Mouse (Mus musculus) cerebellum, postnatal 25 days (tissue): ENCODE measurements around the gene Rbfox3.

Experiments used
- DNase-seq, 2 experiments: peaks; one replicate each; pipeline ENCODE4 v3.0.0; 2021; ENCODE audit warnings: mixed read lengths in 2 of 2

The Rbfox3 gene

GRCm38 (mm10) chr11:118666172-118666571 lies 245.2 kb downstream of the Rbfox3 start:
- no peak for DNase-seq

GRCm38 (mm10) chr11:118663305-118663704 lies 248.1 kb downstream of the Rbfox3 start:
- peak in 1 of 2 experiments; percentile 73 for DNase-seq

- DNase-seq, result no peak
These were observed 252.1 kb downstream of the Rbfox3 start for GRCm38 (mm10) chr11:118659305-118659704.

- peak; percentile 62 to 72 for DNase-seq
These were observed 255.6 kb downstream of the Rbfox3 start for GRCm38 (mm10) chr11:118655833-118656232.

GRCm38 (mm10) chr11:118653521-118654318 lies 257.7 kb downstream of the Rbfox3 start:
- DNase-seq, result peak; percentile 53 to 65

- no peak for DNase-seq
These were observed 258.8 kb downstream of the Rbfox3 start for GRCm38 (mm10) chr11:118652401-118653240.

- DNase-seq, result peak; percentile 84 to 91
These were observed 263.0 kb downstream of the Rbfox3 start for GRCm38 (mm10) chr11:118648369-118648768.

GRCm38 (mm10) chr11:118646864-118647263 lies 264.5 kb downstream of the Rbfox3 start:
- DNase-seq, result peak in 1 of 2 experiments; percentile 59

GRCm38 (mm10) chr11:118645158-118645557 lies 266.2 kb downstream of the Rbfox3 start:
- DNase-seq, result peak in 1 of 2 experiments; percentile 55

- DNase-seq, result peak in 1 of 2 experiments; percentile 48
These were observed 270.7 kb downstream of the Rbfox3 start for GRCm38 (mm10) chr11:118640706-118641105.

GRCm38 (mm10) chr11:118637718-118638117 lies 273.7 kb downstream of the Rbfox3 start:
- peak in 1 of 2 experiments; percentile 53 for DNase-seq

GRCm38 (mm10) chr11:118634647-118635046 lies 276.8 kb downstream of the Rbfox3 start:
- DNase-seq, result peak; percentile 56 to 62

GRCm38 (mm10) chr11:118629718-118630117 lies 281.7 kb downstream of the Rbfox3 start:
- DNase-seq, result peak; percentile 66 to 74

GRCm38 (mm10) chr11:118627541-118627940 lies 283.9 kb downstream of the Rbfox3 start:
- peak in 1 of 2 experiments; percentile 28 for DNase-seq

GRCm38 (mm10) chr11:118620869-118621268 lies 290.5 kb downstream of the Rbfox3 start:
- peak; percentile 58 to 71 for DNase-seq

- no peak for DNase-seq
These were observed 297.3 kb downstream of the Rbfox3 start for GRCm38 (mm10) chr11:118614126-118614525.

GRCm38 (mm10) chr11:118610128-118610527 lies 301.3 kb downstream of the Rbfox3 start:
- DNase-seq, result no peak

- DNase-seq, result no peak
These were observed 302.0 kb downstream of the Rbfox3 start for GRCm38 (mm10) chr11:118609236-118610000.

- no peak for DNase-seq
These were observed 303.5 kb downstream of the Rbfox3 start for GRCm38 (mm10) chr11:118607927-118608326.

GRCm38 (mm10) chr11:118605570-118605969 lies 305.8 kb downstream of the Rbfox3 start:
- no peak for DNase-seq

- DNase-seq, result peak; percentile 71 to 79
These were observed 307.2 kb downstream of the Rbfox3 start for GRCm38 (mm10) chr11:118604206-118604605.

GRCm38 (mm10) chr11:118603126-118603525 lies 308.3 kb downstream of the Rbfox3 start:
- no peak for DNase-seq

GRCm38 (mm10) chr11:118601484-118601883 lies 309.9 kb downstream of the Rbfox3 start:
- peak; percentile 44 to 46 for DNase-seq
